Mouse (Mus musculus) ES-E14 (cell line): ENCODE results near the gene Snap91.

Source experiments
- CHD2 ChIP-seq: IDR thresholded peaks from 2 replicates; pipeline ENCODE4 v1.6.1; 2014; ENCODE audit warnings: mild to moderate bottlenecking, low read depth, low read length, inconsistent platforms
- HCFC1 ChIP-seq: IDR thresholded peaks from 2 replicates; pipeline ENCODE4 v1.6.1; 2012; ENCODE audit warnings: low read length, inconsistent platforms, borderline replicate concordance; ENCODE audit not compliant: insufficient read depth
- MAFK ChIP-seq: IDR thresholded peaks from 2 replicates; pipeline ENCODE4 v1.6.1; 2014; ENCODE audit warnings: mild to moderate bottlenecking, low read depth, low read length, inconsistent platforms; ENCODE audit not compliant: insufficient read depth
- ZNF384 ChIP-seq: IDR thresholded peaks from 2 replicates; pipeline ENCODE4 v1.6.1; 2012; ENCODE audit warnings: low read depth, low read length, inconsistent platforms

DNA sequence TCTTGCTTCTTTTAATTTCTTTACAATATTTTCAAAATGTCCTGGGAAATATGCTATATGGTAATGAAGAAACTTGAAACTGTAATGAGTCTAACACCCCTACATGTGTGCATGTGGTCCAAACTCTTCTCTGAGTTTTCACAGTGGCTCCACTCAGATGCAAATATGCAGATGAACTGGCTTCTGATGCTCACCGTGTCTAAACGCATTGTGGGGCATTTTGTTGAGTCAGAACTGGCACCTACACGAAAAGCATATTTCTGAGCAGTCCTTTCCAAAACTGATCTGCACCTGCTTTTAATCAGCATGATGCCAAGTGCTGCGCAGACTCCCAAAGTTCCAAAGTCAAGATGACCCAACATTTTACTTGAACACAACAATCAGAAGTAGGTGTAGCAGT lies 82.9 kb downstream of the Snap91 start:
- no peak for TF ChIP-seq HCFC1
- no peak for TF ChIP-seq CHD2
- TF ChIP-seq ZNF384: no peak
- no peak for TF ChIP-seq MAFK
